Mouse (Mus musculus) liver, postnatal 0 days (tissue): ENCODE results near the gene Fau.

Experiments used
- CTCF ChIP-seq: sonication (generic); IDR thresholded peaks from 2 replicates; pipeline ENCODE4 v1.5.1; 2016; ENCODE audit warnings: antibody characterized with exemption, low read depth
- EP300 ChIP-seq: IDR thresholded peaks from 2 replicates; pipeline ENCODE4 v1.6.1; 2016; ENCODE audit warnings: antibody characterized with exemption, low read depth, mild to moderate bottlenecking

DNA sequence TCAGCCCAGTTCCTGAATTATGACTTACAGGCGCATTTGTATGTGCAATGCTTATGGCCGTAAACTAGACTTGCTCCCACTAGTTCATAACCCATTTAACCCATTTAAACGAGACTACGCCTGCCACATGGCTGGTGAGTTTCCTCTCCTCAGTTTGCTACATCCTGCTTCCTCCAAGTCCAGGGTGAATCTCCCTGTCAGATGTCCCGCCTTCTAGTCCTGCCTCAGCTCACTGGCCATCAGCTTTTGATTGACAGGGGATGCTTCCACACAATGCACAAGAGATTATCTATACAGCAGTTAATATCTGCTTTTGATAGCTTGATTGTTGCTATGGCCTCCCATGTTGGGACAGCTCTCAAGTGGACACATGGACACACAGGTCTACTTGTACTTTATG lies 3.3 kb upstream of the Fau start:
- no peak for TF ChIP-seq EP300
- TF ChIP-seq CTCF: no peak
